Mouse (Mus musculus): ENCODE results near the gene Rnf214. TPM values are rescaled to one million over a fixed set of nuclear protein-coding genes. Genes with fewer than 3 reads are reported as not detected.
A peak's percentile ranks its signal among the peaks of the same experiment; 100 is the strongest.

The Rnf214 gene
- polyA plus RNA-seq, 1 experiment from 2014 or later, result 98.3 TPM

DNA sequence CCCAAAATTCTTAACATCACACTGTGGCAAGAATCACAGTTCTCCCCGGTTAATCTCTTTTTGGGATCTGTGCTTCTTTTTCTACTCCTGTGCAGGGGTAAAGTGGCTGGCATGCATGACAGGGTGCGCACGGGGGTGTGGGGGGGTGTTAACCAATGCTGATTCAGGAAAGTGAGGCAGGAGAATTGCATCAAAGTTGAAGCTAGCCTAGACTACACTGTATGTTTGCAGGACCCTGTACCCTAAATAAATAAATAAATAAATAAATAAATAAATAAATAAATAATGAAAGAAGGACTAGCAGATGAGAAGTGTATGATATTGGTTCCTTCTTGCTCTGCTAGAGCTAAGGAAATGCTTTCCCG, 68.7 kb downstream of the Rnf214 start:
- 21% methylated on average over 4 of the region's 4 CpGs for WGBS
- Histone ChIP-seq H3K36me3 (ENCODE audit: control insufficient read depth, insufficient read depth) (no peaks in the 10 kb centered on the region), H3K27me3 (replicated peaks; ENCODE audit: control insufficient read depth, insufficient read depth, low read length) (no peaks in the 10 kb centered on the region), H3K4me3 (replicated peaks; ENCODE audit: low read length) (peak overlapping the region; percentile 93), H3K4me1 (replicated peaks; ENCODE audit: control insufficient read depth, insufficient read depth, low read length) (peaks cover 31% of the 10 kb centered on the region), H3K4me2 (ENCODE audit: low read length) (peak overlapping the region; percentile 30; the same call in 1 of the 2 replicates), H3K27ac (ENCODE audit: low read length) (no peak overlapping the region), H3K9me3 (ENCODE audit: control insufficient read depth, low read length) (no peaks in the 10 kb centered on the region), H3K9ac (replicated peaks; ENCODE audit: low read depth, low read length) (no peak overlapping the region)
- ATAC-seq, result no peak

DNA sequence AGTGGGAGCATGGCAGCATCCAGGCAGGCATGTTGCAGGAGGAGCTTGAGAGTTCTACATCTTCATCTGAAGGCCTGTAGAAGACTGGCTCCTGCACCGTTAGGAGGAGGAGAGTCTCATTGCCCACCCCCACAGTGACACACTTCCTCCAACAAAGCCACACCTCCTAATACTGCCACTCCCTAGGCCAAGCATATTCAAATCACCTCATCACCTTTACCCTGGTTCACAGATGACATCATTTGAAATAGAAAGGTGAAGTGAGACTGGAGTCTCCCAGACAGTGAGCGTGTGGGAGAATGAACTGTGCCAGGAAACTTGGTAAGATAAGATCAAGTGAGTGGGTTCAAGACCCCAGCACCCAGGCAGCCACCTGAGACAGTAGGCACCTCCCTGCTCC, 73.2 kb downstream of the Rnf214 start:
- 78% methylated on average over 2 of the region's 2 CpGs for WGBS
- H3K4me3 ChIP-seq (replicated peaks; ENCODE audit: low read length), result no peak overlapping the region
- no peak overlapping the region for H3K9ac ChIP-seq (replicated peaks; ENCODE audit: low read depth, low read length)
- no peak for ATAC-seq
- no peaks in the 10 kb centered on the region for H3K9me3 ChIP-seq (ENCODE audit: control insufficient read depth, low read length)
- H3K27ac ChIP-seq (ENCODE audit: low read length), result no peak overlapping the region
- no peaks in the 10 kb centered on the region for H3K36me3 ChIP-seq (ENCODE audit: control insufficient read depth, insufficient read depth)
- H3K4me1 ChIP-seq (replicated peaks; ENCODE audit: control insufficient read depth, insufficient read depth, low read length), result no peaks in the 10 kb centered on the region; the same call in 1 of the 2 replicates
- H3K27me3 ChIP-seq (replicated peaks; ENCODE audit: control insufficient read depth, insufficient read depth, low read length), result no peaks in the 10 kb centered on the region
- H3K4me2 ChIP-seq (ENCODE audit: low read length), result no peak overlapping the region

GRCm38 (mm10) chr9:45832898-45833297, 73.8 kb downstream of the Rnf214 start:
- H3K4me2 ChIP-seq (ENCODE audit: low read length), result no peak overlapping the region
- 82% methylated on average over 2 of the region's 2 CpGs for WGBS
- no peak overlapping the region for H3K9ac ChIP-seq (replicated peaks; ENCODE audit: low read depth, low read length)
- H3K27ac ChIP-seq (ENCODE audit: low read length), result no peak overlapping the region
- no peaks in the 10 kb centered on the region for H3K27me3 ChIP-seq (replicated peaks; ENCODE audit: control insufficient read depth, insufficient read depth, low read length)
- H3K36me3 ChIP-seq (ENCODE audit: control insufficient read depth, insufficient read depth), result no peaks in the 10 kb centered on the region
- ATAC-seq, result no peak
- peaks cover under 1% of the 10 kb centered on the region for H3K4me1 ChIP-seq (replicated peaks; ENCODE audit: control insufficient read depth, insufficient read depth, low read length)
- H3K4me3 ChIP-seq (replicated peaks; ENCODE audit: low read length), result no peak overlapping the region
- no peaks in the 10 kb centered on the region for H3K9me3 ChIP-seq (ENCODE audit: control insufficient read depth, low read length)

- H3K9ac ChIP-seq (replicated peaks; ENCODE audit: low read depth, low read length), result no peak overlapping the region
- peak; percentile 60 for ATAC-seq
- H3K36me3 ChIP-seq (ENCODE audit: control insufficient read depth, insufficient read depth), result no peaks in the 10 kb centered on the region
- H3K27me3 ChIP-seq (replicated peaks; ENCODE audit: control insufficient read depth, insufficient read depth, low read length), result no peaks in the 10 kb centered on the region
- 25% methylated on average over 10 of the region's 10 CpGs for WGBS
- peak overlapping the region; percentile 96 for H3K4me2 ChIP-seq (ENCODE audit: low read length)
- H3K4me1 ChIP-seq (replicated peaks; ENCODE audit: control insufficient read depth, insufficient read depth, low read length), result peaks cover 8% of the 10 kb centered on the region
- no peaks in the 10 kb centered on the region for H3K9me3 ChIP-seq (ENCODE audit: control insufficient read depth, low read length)
- peak overlapping the region; percentile 57 for H3K4me3 ChIP-seq (replicated peaks; ENCODE audit: low read length)
- no peak overlapping the region for H3K27ac ChIP-seq (ENCODE audit: low read length)
Measured at GRCm38 (mm10) chr9:45829107-45829506, 77.6 kb downstream of the Rnf214 start.

- peak; percentile 98 for ATAC-seq
- peak within 1 kb of the TSS; percentile 57 for H3K4me3 ChIP-seq (replicated peaks; ENCODE audit: low read length)
- WGBS, result under 1% methylated on average over 31 of the region's 31 CpGs
- peak within 1 kb of the TSS; percentile 59 for H3K9ac ChIP-seq (replicated peaks; ENCODE audit: low read depth, low read length)
- peaks cover 8% of the 10 kb centered on the region for H3K4me1 ChIP-seq (replicated peaks; ENCODE audit: control insufficient read depth, insufficient read depth, low read length)
- no peaks in the 10 kb centered on the region for H3K9me3 ChIP-seq (ENCODE audit: control insufficient read depth, low read length)
- peak within 1 kb of the TSS; percentile 96 for H3K4me2 ChIP-seq (ENCODE audit: low read length)
- H3K36me3 ChIP-seq (ENCODE audit: control insufficient read depth, insufficient read depth), result no peaks in the 10 kb centered on the region
- H3K27ac ChIP-seq (ENCODE audit: low read length), result peak within 1 kb of the TSS; percentile 67
- no peaks in the 10 kb centered on the region for H3K27me3 ChIP-seq (replicated peaks; ENCODE audit: control insufficient read depth, insufficient read depth, low read length)
Measured at GRCm38 (mm10) chr9:45828291-45828963, 78.3 kb downstream of the Rnf214 start, which contains the start of gene Cep164. Gene Cep164, minus strand, starts transcription at chr9:45828691.

DNA sequence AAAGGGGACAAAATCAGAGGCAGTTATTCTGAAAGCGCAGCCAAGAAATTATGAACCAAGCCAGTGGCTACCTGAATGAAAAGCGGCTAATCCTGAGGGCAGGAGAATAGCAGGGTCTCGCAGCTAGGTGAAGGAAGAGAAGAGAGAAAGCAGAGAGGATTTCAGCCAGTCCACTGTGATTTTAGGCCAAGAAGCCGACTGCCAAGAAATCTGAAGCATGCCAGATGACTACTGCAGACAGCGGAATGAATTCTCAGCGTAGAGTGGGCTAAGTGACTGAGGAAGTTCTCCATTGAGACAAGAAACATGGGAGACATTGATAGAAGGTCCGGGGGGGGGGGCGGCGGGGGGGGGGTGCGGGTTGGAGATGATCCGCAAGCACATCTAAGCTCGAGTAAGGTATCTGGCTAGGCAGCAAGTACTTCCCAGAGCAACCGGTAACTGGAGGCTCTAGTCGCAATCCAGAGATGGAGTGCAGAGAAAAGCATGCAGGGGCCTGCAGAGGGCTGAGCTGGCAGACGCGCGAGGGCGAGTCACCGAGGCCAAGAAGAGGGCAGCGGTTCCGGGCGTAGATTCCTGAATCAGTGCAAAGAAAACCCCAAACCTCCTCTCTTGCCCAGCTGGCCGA, 78.9 kb downstream of the Rnf214 start:
- Histone ChIP-seq H3K4me2 (ENCODE audit: low read length) (peak overlapping the region; percentile 96), H3K9ac (replicated peaks; ENCODE audit: low read depth, low read length) (peak overlapping the region; percentile 59), H3K4me1 (replicated peaks; ENCODE audit: control insufficient read depth, insufficient read depth, low read length) (peaks cover 8% of the 10 kb centered on the region), H3K27me3 (replicated peaks; ENCODE audit: control insufficient read depth, insufficient read depth, low read length) (no peaks in the 10 kb centered on the region), H3K27ac (ENCODE audit: low read length) (peak overlapping the region; percentile 67), H3K4me3 (replicated peaks; ENCODE audit: low read length) (peak overlapping the region; percentile 57), H3K9me3 (ENCODE audit: control insufficient read depth, low read length) (no peaks in the 10 kb centered on the region), H3K36me3 (ENCODE audit: control insufficient read depth, insufficient read depth) (no peaks in the 10 kb centered on the region)
- peak; percentile 14; the same call in 1 of the 2 replicates for ATAC-seq
- WGBS, result 4% methylated on average over 23 of the region's 23 CpGs

GRCm38 (mm10) chr9:45818406-45819011, 88.2 kb downstream of the Rnf214 start:
- WGBS, result 89% methylated on average over 9 of the region's 9 CpGs
- H3K9ac ChIP-seq (replicated peaks; ENCODE audit: low read depth, low read length), result no peak overlapping the region

DNA sequence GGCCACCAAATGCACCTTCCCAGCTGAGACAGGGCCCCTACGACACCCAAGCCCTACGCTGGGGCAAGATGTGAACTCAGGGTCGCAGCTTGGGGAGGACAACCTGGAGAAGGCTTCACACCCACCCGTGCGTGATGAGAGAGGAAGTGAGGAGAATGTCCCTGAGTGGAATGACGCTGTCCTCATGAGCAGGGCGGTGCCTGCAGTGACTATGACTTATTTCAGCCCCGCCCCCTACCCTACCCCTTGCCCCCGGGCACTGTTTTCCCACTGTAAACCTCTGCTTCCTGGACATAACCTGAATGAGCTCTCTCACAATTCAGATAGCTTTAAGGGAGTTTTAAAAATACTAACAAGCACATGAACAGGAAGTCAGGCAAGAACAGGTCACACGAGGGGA, 91.2 kb downstream of the Rnf214 start:
- Histone ChIP-seq H3K27ac (ENCODE audit: low read length) (peak overlapping the region; percentile 68), H3K4me1 (replicated peaks; ENCODE audit: control insufficient read depth, insufficient read depth, low read length) (peaks cover 13% of the 10 kb centered on the region), H3K9me3 (ENCODE audit: control insufficient read depth, low read length) (no peaks in the 10 kb centered on the region), H3K9ac (replicated peaks; ENCODE audit: low read depth, low read length) (no peak overlapping the region; the same call in 1 of the 2 replicates), H3K27me3 (replicated peaks; ENCODE audit: control insufficient read depth, insufficient read depth, low read length) (no peaks in the 10 kb centered on the region), H3K4me2 (ENCODE audit: low read length) (no peak overlapping the region), H3K36me3 (ENCODE audit: control insufficient read depth, insufficient read depth) (no peaks in the 10 kb centered on the region), H3K4me3 (replicated peaks; ENCODE audit: low read length) (no peak overlapping the region)
- peak; percentile 36; the same call in 1 of the 2 replicates for ATAC-seq
- WGBS, result 86% methylated on average over 10 of the region's 10 CpGs

More at GRCm38 (mm10) chr9:45818406-45819011, 88.2 kb downstream of the Rnf214 start:
- no peaks in the 10 kb centered on the region for H3K27me3 ChIP-seq (replicated peaks; ENCODE audit: control insufficient read depth, insufficient read depth, low read length)
- peaks cover 10% of the 10 kb centered on the region for H3K4me1 ChIP-seq (replicated peaks; ENCODE audit: control insufficient read depth, insufficient read depth, low read length)
- no peak overlapping the region for H3K4me3 ChIP-seq (replicated peaks; ENCODE audit: low read length)
- no peaks in the 10 kb centered on the region for H3K36me3 ChIP-seq (ENCODE audit: control insufficient read depth, insufficient read depth)
- ATAC-seq, result no peak
- no peaks in the 10 kb centered on the region for H3K9me3 ChIP-seq (ENCODE audit: control insufficient read depth, low read length)
- no peak overlapping the region for H3K27ac ChIP-seq (ENCODE audit: low read length)
- H3K4me2 ChIP-seq (ENCODE audit: low read length), result no peak overlapping the region

GRCm38 (mm10) chr9:45815113-45815512, 91.6 kb downstream of the Rnf214 start:
- Histone ChIP-seq H3K4me3 (replicated peaks; ENCODE audit: low read length) (no peak overlapping the region), H3K27ac (ENCODE audit: low read length) (peak overlapping the region; percentile 68), H3K4me1 (replicated peaks; ENCODE audit: control insufficient read depth, insufficient read depth, low read length) (peaks cover 13% of the 10 kb centered on the region), H3K9ac (replicated peaks; ENCODE audit: low read depth, low read length) (no peak overlapping the region), H3K4me2 (ENCODE audit: low read length) (no peak overlapping the region), H3K36me3 (ENCODE audit: control insufficient read depth, insufficient read depth) (no peaks in the 10 kb centered on the region), H3K9me3 (ENCODE audit: control insufficient read depth, low read length) (no peaks in the 10 kb centered on the region), H3K27me3 (replicated peaks; ENCODE audit: control insufficient read depth, insufficient read depth, low read length) (no peaks in the 10 kb centered on the region)
- WGBS, result 42% methylated on average over 9 of the region's 9 CpGs
- peak; percentile 77 for ATAC-seq
